Mouse (Mus musculus) embryonic facial prominence, embryonic 10.5 days (tissue): ENCODE measurements around the gene Jazf1. TPM values are rescaled to one million over a fixed set of nuclear protein-coding genes. Genes with fewer than 3 reads are reported as not detected.
A peak's percentile ranks its signal among the peaks of the same experiment; 100 is the strongest.

Experiments used
- DNase-seq: peaks from one replicate; pipeline ENCODE4 v3.0.0-alpha.2; 2017; ENCODE audit warnings: low spot score
- H3K27ac ChIP-seq: fragments of 300-500 bp; sonication (generic); replicated peaks from 2 replicates; pipeline ENCODE4 v1.5.1; 2016; ENCODE audit warnings: mild to moderate bottlenecking
- H3K27me3 ChIP-seq: fragments of 300-500 bp; sonication (generic); replicated peaks from 2 replicates; pipeline ENCODE4 v1.6.1; 2016; ENCODE audit warnings: low read depth, mild to moderate bottlenecking; ENCODE audit not compliant: poor library complexity, severe bottlenecking
- H3K36me3 ChIP-seq: fragments of 300-500 bp; sonication (generic); replicated peaks from 2 replicates; pipeline ENCODE4 v1.6.1; 2016; ENCODE audit warnings: mild to moderate bottlenecking, moderate library complexity
- H3K4me1 ChIP-seq: fragments of 300-500 bp; sonication (generic); 2 replicates; pipeline ENCODE4 v1.6.1; 2016
- H3K4me3 ChIP-seq: fragments of 300-500 bp; sonication (generic); 2 replicates; pipeline ENCODE4 v1.5.1; 2016; ENCODE audit warnings: mild to moderate bottlenecking, moderate library complexity
- H3K9me3 ChIP-seq: fragments of 300-500 bp; sonication (generic); 2 replicates; pipeline ENCODE4 v1.6.1; 2016; ENCODE audit warnings: mild to moderate bottlenecking
- WGBS: fragments of 180-500 bp; shearing (Covaris S2); methylation state at CpG from one replicate; pipeline ENCODE4 v1.1.7; 2016; 5-methylcytosine and 5-hydroxymethylcytosine counted together
- polyA plus RNA-seq: library from polyadenylated mRNA; unstranded; fragments of >200 nt; fragmentation: Nextera tagmentation; extraction: Ambion mirVana; gene quantifications from 2 replicates; pipeline ENCODE4 v1.2.1, GENCODE M21; 2016

The Jazf1 gene
- polyA plus RNA-seq, 1 experiment from 2014 or later: 3.0 TPM

GRCm38 (mm10) chr6:52824977-52825482, 243.4 kb downstream of the Jazf1 start:
- WGBS: 77% methylated on average over 3 of the region's 3 CpGs
- Histone ChIP-seq H3K4me1 (peaks cover 39% of the 10 kb centered on the region), H3K27me3 (0 out of 2 replicates have a peak, but pooled peaks cover 4% of the 10 kb centered on the region), H3K4me3 (no peak overlapping the region), H3K9me3 (no peaks in the 10 kb centered on the region), H3K36me3 (no peaks in the 10 kb centered on the region), H3K27ac (no peak overlapping the region)
- no peak for DNase-seq

- no peak overlapping the region for H3K27ac ChIP-seq
- peaks cover 36% of the 10 kb centered on the region for H3K4me1 ChIP-seq
- WGBS: 59% methylated on average over 7 of the region's 7 CpGs
Measured at GRCm38 (mm10) chr6:52823064-52823463, 245.4 kb downstream of the Jazf1 start.

GRCm38 (mm10) chr6:52822625-52823024, 245.8 kb downstream of the Jazf1 start:
- WGBS: 74% methylated on average over 2 of the region's 2 CpGs
- peaks cover 36% of the 10 kb centered on the region for H3K4me1 ChIP-seq

More at GRCm38 (mm10) chr6:52823064-52823463, 245.4 kb downstream of the Jazf1 start:
- Histone ChIP-seq H3K4me3 (no peak overlapping the region), H3K9me3 (no peaks in the 10 kb centered on the region), H3K27me3 (no peaks in the 10 kb centered on the region), H3K36me3 (no peaks in the 10 kb centered on the region)
- no peak for DNase-seq

GRCm38 (mm10) chr6:52819353-52819752, 249.1 kb downstream of the Jazf1 start:
- 66% methylated on average over 8 of the region's 8 CpGs for WGBS
- no peaks in the 10 kb centered on the region for H3K36me3 ChIP-seq
- DNase-seq: no peak
- peaks cover 30% of the 10 kb centered on the region for H3K4me1 ChIP-seq
- no peak overlapping the region for H3K27ac ChIP-seq
- no peaks in the 10 kb centered on the region for H3K9me3 ChIP-seq
- no peaks in the 10 kb centered on the region for H3K27me3 ChIP-seq
- no peak overlapping the region for H3K4me3 ChIP-seq

More at GRCm38 (mm10) chr6:52822625-52823024, 245.8 kb downstream of the Jazf1 start:
- no peak overlapping the region for H3K4me3 ChIP-seq
- H3K36me3 ChIP-seq: no peaks in the 10 kb centered on the region
- H3K27ac ChIP-seq: no peak overlapping the region
- H3K27me3 ChIP-seq: no peaks in the 10 kb centered on the region
- no peaks in the 10 kb centered on the region for H3K9me3 ChIP-seq
- DNase-seq: no peak

- DNase-seq: no peak
- 89% methylated on average over 4 of the region's 4 CpGs for WGBS
Measured at GRCm38 (mm10) chr6:52818041-52818440, 250.4 kb downstream of the Jazf1 start.

GRCm38 (mm10) chr6:52817203-52817874, 251.1 kb downstream of the Jazf1 start:
- Histone ChIP-seq H3K27me3 (no peaks in the 10 kb centered on the region), H3K27ac (no peak overlapping the region), H3K36me3 (no peaks in the 10 kb centered on the region), H3K4me1 (peaks cover 23% of the 10 kb centered on the region), H3K9me3 (no peaks in the 10 kb centered on the region), H3K4me3 (no peak overlapping the region)
- DNase-seq: no peak
- 88% methylated on average over 10 of the region's 10 CpGs for WGBS

More at GRCm38 (mm10) chr6:52818041-52818440, 250.4 kb downstream of the Jazf1 start:
- Histone ChIP-seq H3K27me3 (no peaks in the 10 kb centered on the region), H3K36me3 (no peaks in the 10 kb centered on the region), H3K4me1 (peaks cover 23% of the 10 kb centered on the region), H3K27ac (no peak overlapping the region), H3K4me3 (no peak overlapping the region), H3K9me3 (no peaks in the 10 kb centered on the region)

- H3K4me1 ChIP-seq: peaks cover 19% of the 10 kb centered on the region
- no peak overlapping the region for H3K4me3 ChIP-seq
- no peak for DNase-seq
- H3K36me3 ChIP-seq: no peaks in the 10 kb centered on the region
- no peak overlapping the region for H3K27ac ChIP-seq
- H3K9me3 ChIP-seq: no peaks in the 10 kb centered on the region
- WGBS: 93% methylated on average over 3 of the region's 3 CpGs
- H3K27me3 ChIP-seq: no peaks in the 10 kb centered on the region
Measured at GRCm38 (mm10) chr6:52805237-52805856, 263.1 kb downstream of the Jazf1 start.

- DNase-seq: peak; percentile 46
- H3K36me3 ChIP-seq: no peaks in the 10 kb centered on the region
- H3K27me3 ChIP-seq: no peaks in the 10 kb centered on the region
- no peaks in the 10 kb centered on the region for H3K9me3 ChIP-seq
- 42% methylated on average over 9 of the region's 9 CpGs for WGBS
- peak overlapping the region; percentile 61 for H3K27ac ChIP-seq
- H3K4me1 ChIP-seq: peaks cover 28% of the 10 kb centered on the region
- no peak overlapping the region for H3K4me3 ChIP-seq
Measured at GRCm38 (mm10) chr6:52802181-52802580, 266.2 kb downstream of the Jazf1 start.

- Histone ChIP-seq H3K36me3 (no peaks in the 10 kb centered on the region), H3K4me3 (no peak overlapping the region), H3K27ac (peak overlapping the region; percentile 69; the same call in 1 of the 2 replicates), H3K27me3 (no peaks in the 10 kb centered on the region), H3K4me1 (peaks cover 58% of the 10 kb centered on the region), H3K9me3 (no peaks in the 10 kb centered on the region)
- DNase-seq: no peak
- WGBS: 42% methylated on average over 6 of the region's 6 CpGs
Measured at GRCm38 (mm10) chr6:52797252-52797800, 271.1 kb downstream of the Jazf1 start.

- Histone ChIP-seq H3K27me3 (no peaks in the 10 kb centered on the region), H3K27ac (peak overlapping the region; percentile 69), H3K36me3 (no peaks in the 10 kb centered on the region), H3K4me1 (peaks cover 54% of the 10 kb centered on the region), H3K9me3 (no peaks in the 10 kb centered on the region), H3K4me3 (no peak overlapping the region)
- WGBS: 75% methylated on average over 1 of the region's 1 CpGs
- no peak for DNase-seq
Measured at GRCm38 (mm10) chr6:52796691-52797090, 271.7 kb downstream of the Jazf1 start.

GRCm38 (mm10) chr6:52796035-52796598, 272.3 kb downstream of the Jazf1 start:
- DNase-seq: no peak
- Histone ChIP-seq H3K27ac (peak overlapping the region; percentile 69), H3K4me1 (peaks cover 49% of the 10 kb centered on the region), H3K4me3 (no peak overlapping the region), H3K9me3 (no peaks in the 10 kb centered on the region), H3K27me3 (no peaks in the 10 kb centered on the region), H3K36me3 (no peaks in the 10 kb centered on the region)
- 65% methylated on average over 9 of the region's 9 CpGs for WGBS

GRCm38 (mm10) chr6:52795029-52795841, 273.2 kb downstream of the Jazf1 start:
- Histone ChIP-seq H3K27ac (peak overlapping the region; percentile 35; the same call in 1 of the 2 replicates), H3K4me1 (peaks cover 48% of the 10 kb centered on the region), H3K27me3 (no peaks in the 10 kb centered on the region), H3K4me3 (no peak overlapping the region), H3K9me3 (no peaks in the 10 kb centered on the region), H3K36me3 (no peaks in the 10 kb centered on the region)
- no peak for DNase-seq
- 72% methylated on average over 16 of the region's 16 CpGs for WGBS
